Mouse (Mus musculus) brain, embryonic 14.5 days (tissue): Measurements from ENCODE around the gene Dcun1d4.

ENCODE experiments used
- CTCF ChIP-seq: fragments of 200-500 bp; IDR thresholded peaks from 2 replicates; pipeline ENCODE4 v1.5.1; 2012; ENCODE audit warnings: inconsistent platforms, mild to moderate bottlenecking, moderate library complexity, borderline replicate concordance; ENCODE audit not compliant: insufficient read depth, insufficient read length; ENCODE audit errors: extremely low read depth
- POLR2A ChIP-seq: fragments of 200-500 bp; IDR thresholded peaks from 2 replicates; pipeline ENCODE4 v1.6.1; 2012; ENCODE audit warnings: mild to moderate bottlenecking, inconsistent platforms, borderline replicate concordance; ENCODE audit not compliant: poor library complexity, insufficient read depth, insufficient read length, severe bottlenecking; ENCODE audit errors: extremely low read depth

GRCm38 (mm10) chr5:73511074-73511473 lies 30.3 kb downstream of the Dcun1d4 start:
- TF ChIP-seq CTCF (no peak), POLR2A (no peak)
